ENCODE assay signal across 9 mouse cellular contexts in the genomic region with DNA sequence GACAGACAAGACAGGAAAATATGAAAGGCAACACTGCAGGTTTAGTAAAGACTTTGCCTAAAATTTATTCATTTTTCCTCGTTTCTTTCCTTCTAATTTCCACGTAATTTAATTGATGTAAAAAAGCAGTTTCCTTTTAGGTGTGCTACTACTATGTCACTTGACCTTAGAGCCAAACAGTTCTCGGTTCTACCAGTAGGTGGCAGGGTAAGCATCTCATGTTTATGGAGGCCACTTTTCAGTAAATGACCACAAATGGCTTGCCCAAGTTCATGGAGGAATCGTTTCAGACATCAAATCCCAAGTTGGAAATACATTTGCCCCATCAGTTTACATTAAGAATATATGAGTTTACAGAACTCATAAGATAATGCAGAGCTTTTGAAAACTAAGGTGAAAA.
A peak's percentile ranks its signal among the peaks of the same experiment; 100 is the strongest.
DNase-seq lines count a peak whose midpoint lies in the region; ATAC-seq and TF ChIP-seq lines count a peak whose summit lies in the region.
"Had no signal": no experiment of that assay in that cellular context is flagged by ENCODE, and none has a peak within 500 bp of the region (broad histone marks: within the 10 kb centered on the region; RNA-seq: fewer than 3 reads in every experiment).

No protein-coding gene starts in this region.

- TF ChIP-seq EP300 in stomach, postnatal 0 days (optimal IDR thresholded peaks at IDR 0.05) = no peak

- TF ChIP-seq CTCF in stomach, postnatal 0 days (IDR thresholded peaks at IDR 0.05; ENCODE audit: low read depth) = peak; percentile 77

- no peaks in the 10 kb centered on the region for H3K36me3 ChIP-seq in limb, embryonic 14.5 days (ENCODE audit: control insufficient read depth, insufficient read depth, low read length)
- no peaks in the 10 kb centered on the region for H3K36me3 ChIP-seq in stomach, postnatal 0 days (ENCODE audit: control insufficient read depth, insufficient read depth, low read length)

- TF ChIP-seq POLR2A in limb, embryonic 14.5 days (IDR thresholded peaks at IDR 0.05; ENCODE audit: borderline replicate concordance, extremely low read depth, insufficient read depth, insufficient read length) = no peak

- no peak overlapping the region for H3K27ac ChIP-seq in limb, embryonic 14.5 days (replicated peaks; ENCODE audit: low read depth, low read length)
- no peak overlapping the region for H3K27ac ChIP-seq in stomach, postnatal 0 days (replicated peaks)

- no peak for ATAC-seq in limb, embryonic 14.5 days (ENCODE audit: low FRiP score, low read depth)
- no peak for ATAC-seq in stomach, postnatal 0 days (ENCODE audit: low FRiP score, low TSS enrichment)

- no peak overlapping the region for H3K4me2 ChIP-seq in limb, embryonic 14.5 days (replicated peaks; ENCODE audit: low read depth, low read length, severe bottlenecking)
- no peak overlapping the region for H3K4me2 ChIP-seq in stomach, postnatal 0 days (replicated peaks; ENCODE audit: low read depth)

- H3K9ac ChIP-seq in limb, embryonic 14.5 days (ENCODE audit: low read depth, low read length, severe bottlenecking) = no peak overlapping the region
- no peak overlapping the region for H3K9ac ChIP-seq in stomach, postnatal 0 days (ENCODE audit: low read length)

- no peaks in the 10 kb centered on the region for H3K4me1 ChIP-seq in limb, embryonic 14.5 days (ENCODE audit: control insufficient read depth, insufficient read depth, low read length)
- no peaks in the 10 kb centered on the region for H3K4me1 ChIP-seq in stomach, postnatal 0 days (replicated peaks; ENCODE audit: control insufficient read depth, insufficient read depth)

- intact Hi-C loops in gastrocnemius, postnatal 14 days (cut with DNase I; ENCODE audit: low total_unique reads) = loop anchor here (10.0 kb wide), 1 partner anchor 338 kb away; no protein-coding TSS in a partner anchor

- peak; percentile 30 to 76 for DNase-seq in frontal cortex, adult 2 months (ENCODE audit: extremely low spot score in 1 of 2, low spot score in 1 of 2)
- DNase-seq in frontal cortex, postnatal 10 days (ENCODE audit: low spot score in 2 of 2) = no peak
- DNase-seq in right cerebral cortex, adult 18-20 months = peak; percentile 23
- no peak for DNase-seq in right cerebral cortex, postnatal 25 days
- peak; percentile 19 for DNase-seq in c-Kit-positive CD71-positive TER-119-negative erythroid progenitor cells, embryonic 14.5 days (ENCODE audit: low read depth)
- peak; percentile 11 for DNase-seq in gastrocnemius, postnatal 14 days
- peak; percentile 47 for DNase-seq in limb, embryonic 14.5 days (ENCODE audit: low spot score)
- peak; percentile 34 for DNase-seq in stomach, postnatal 0 days (ENCODE audit: low spot score)

- no peaks in the 10 kb centered on the region for H3K27me3 ChIP-seq in limb, embryonic 14.5 days (ENCODE audit: control insufficient read depth, insufficient read depth, low read length)
- H3K27me3 ChIP-seq in stomach, postnatal 0 days (ENCODE audit: control insufficient read depth, insufficient read depth, low read length) = no peaks in the 10 kb centered on the region

- 49% methylated on average over 4 of the region's 4 CpGs for WGBS in limb, embryonic 14.5 days
- WGBS in stomach, postnatal 0 days = 52% methylated on average over 4 of the region's 4 CpGs

- no peaks in the 10 kb centered on the region for H3K9me3 ChIP-seq in limb, embryonic 14.5 days (ENCODE audit: control insufficient read depth, low read length)
- no peaks in the 10 kb centered on the region for H3K9me3 ChIP-seq in stomach, postnatal 0 days (ENCODE audit: control insufficient read depth, low read length)

- H3K4me3 ChIP-seq in limb, embryonic 14.5 days (replicated peaks; ENCODE audit: low read length) = no peak overlapping the region
- H3K4me3 ChIP-seq in stomach, postnatal 0 days (ENCODE audit: low read depth, low read length) = no peak overlapping the region
- H3K4me3 ChIP-seq: myocyte had no signal

Comparison
In these comparisons a context has a peak if more than half of its experiments do, and no peak if none do; other contexts are left out.
1. DNase-seq: peak in frontal cortex, adult 2 months (2 of 2), right cerebral cortex, adult 18-20 months (single experiment), c-Kit-positive CD71-positive TER-119-negative erythroid progenitor cells, embryonic 14.5 days (single experiment), gastrocnemius, postnatal 14 days (single experiment), limb, embryonic 14.5 days (single experiment) and stomach, postnatal 0 days (single experiment); none in frontal cortex, postnatal 10 days (0 of 2) and right cerebral cortex, postnatal 25 days (single experiment).